Comparison of ENCODE assay signal across 8 mouse cellular contexts in genomic region chr2:94059459-94059858, GRCm38 (mm10). TPM values are rescaled to one million over a fixed set of nuclear protein-coding genes. Genes with fewer than 3 reads are reported as not detected.
DNase-seq lines count a peak whose midpoint lies in the region; ATAC-seq and TF ChIP-seq lines count a peak whose summit lies in the region.

No protein-coding gene starts in this region.

- H3K27ac ChIP-seq in gastrocnemius, adult 2 months: no peak overlapping the region
- H3K27ac ChIP-seq in midbrain, embryonic 14.5 days (replicated peaks; ENCODE audit: low read depth, low read length): no peak overlapping the region
- H3K27ac ChIP-seq in midbrain, embryonic 16.5 days (ENCODE audit: low read length): no peak overlapping the region
- no peak overlapping the region for H3K27ac ChIP-seq in forebrain, embryonic 16.5 days (ENCODE audit: low read length)
- no peak overlapping the region for H3K27ac ChIP-seq in forebrain, embryonic 13.5 days

- no peaks in the 10 kb centered on the region for H3K36me3 ChIP-seq in midbrain, embryonic 14.5 days (ENCODE audit: control insufficient read depth, insufficient read depth, low read length)
- H3K36me3 ChIP-seq in midbrain, embryonic 16.5 days (ENCODE audit: control insufficient read depth, insufficient read depth, low read length): no peaks in the 10 kb centered on the region
- no peaks in the 10 kb centered on the region for H3K36me3 ChIP-seq in forebrain, embryonic 16.5 days (ENCODE audit: control insufficient read depth, insufficient read depth)
- no peaks in the 10 kb centered on the region for H3K36me3 ChIP-seq in forebrain, embryonic 13.5 days (ENCODE audit: poor library complexity, severe bottlenecking)

- 85% methylated on average over 5 of the region's 5 CpGs for WGBS in midbrain, embryonic 14.5 days
- 78% methylated on average over 5 of the region's 5 CpGs for WGBS in midbrain, embryonic 16.5 days
- WGBS in forebrain, embryonic 16.5 days: 71% methylated on average over 5 of the region's 5 CpGs
- WGBS in forebrain, embryonic 13.5 days: 78% methylated on average over 5 of the region's 5 CpGs

- intact Hi-C loops in gastrocnemius, adult 2 months (cut with DNase I): no loop called here

- no peaks in the 10 kb centered on the region for H3K9me3 ChIP-seq in midbrain, embryonic 14.5 days (ENCODE audit: control insufficient read depth, low read length)
- no peaks in the 10 kb centered on the region for H3K9me3 ChIP-seq in midbrain, embryonic 16.5 days (replicated peaks; ENCODE audit: control insufficient read depth, low read length, poor library complexity, severe bottlenecking)
- no peaks in the 10 kb centered on the region for H3K9me3 ChIP-seq in forebrain, embryonic 16.5 days (ENCODE audit: control insufficient read depth, low read length)
- H3K9me3 ChIP-seq in forebrain, embryonic 13.5 days (replicated peaks): no peaks in the 10 kb centered on the region

- TF ChIP-seq CTCF in gastrocnemius, adult 2 months (IDR thresholded peaks at IDR 0.05): peak; percentile 53

- no peak overlapping the region for H3K4me3 ChIP-seq in gastrocnemius, adult 2 months
- H3K4me3 ChIP-seq in midbrain, embryonic 14.5 days (replicated peaks; ENCODE audit: low read depth, low read length): no peak overlapping the region
- H3K4me3 ChIP-seq in midbrain, embryonic 16.5 days (ENCODE audit: low read depth, low read length): no peak overlapping the region
- H3K4me3 ChIP-seq in forebrain, embryonic 16.5 days (replicated peaks; ENCODE audit: low read length): no peak overlapping the region
- no peak overlapping the region for H3K4me3 ChIP-seq in forebrain, embryonic 13.5 days

- DNase-seq in gastrocnemius, adult 2 months: peak; percentile 38
- DNase-seq in gastrocnemius, postnatal 25 days: no peak
- DNase-seq in midbrain, embryonic 14.5 days: peak; percentile 51
- peak; percentile 57 for DNase-seq in brain, adult 2 months (ENCODE audit: low read depth, low spot score)
- peak; percentile 67 for DNase-seq in lung, postnatal 36 days

- H3K4me1 ChIP-seq in midbrain, embryonic 14.5 days (ENCODE audit: control insufficient read depth, insufficient read depth, low read length): no peaks in the 10 kb centered on the region
- no peaks in the 10 kb centered on the region for H3K4me1 ChIP-seq in midbrain, embryonic 16.5 days (ENCODE audit: control insufficient read depth, insufficient read depth, low read length)
- H3K4me1 ChIP-seq in forebrain, embryonic 16.5 days (replicated peaks; ENCODE audit: control insufficient read depth, insufficient read depth, low read length): no peaks in the 10 kb centered on the region
- H3K4me1 ChIP-seq in forebrain, embryonic 13.5 days: no peaks in the 10 kb centered on the region

- no peak overlapping the region for H3K4me2 ChIP-seq in midbrain, embryonic 14.5 days (ENCODE audit: low read length)
- no peak overlapping the region for H3K4me2 ChIP-seq in midbrain, embryonic 16.5 days (ENCODE audit: low read length)
- H3K4me2 ChIP-seq in forebrain, embryonic 16.5 days (ENCODE audit: low read length): no peak overlapping the region
- no peak overlapping the region for H3K4me2 ChIP-seq in forebrain, embryonic 13.5 days

- no peak overlapping the region for H3K9ac ChIP-seq in midbrain, embryonic 14.5 days (replicated peaks; ENCODE audit: low read length)
- no peak overlapping the region for H3K9ac ChIP-seq in midbrain, embryonic 16.5 days (ENCODE audit: low read depth, low read length)
- no peak overlapping the region for H3K9ac ChIP-seq in forebrain, embryonic 16.5 days (replicated peaks; ENCODE audit: low read depth, low read length)
- H3K9ac ChIP-seq in forebrain, embryonic 13.5 days: no peak overlapping the region

- ATAC-seq in midbrain, embryonic 14.5 days (ENCODE audit: low FRiP score, low TSS enrichment): no peak
- ATAC-seq in midbrain, embryonic 16.5 days: no peak
- ATAC-seq in forebrain, embryonic 16.5 days: no peak
- no peak for ATAC-seq in forebrain, embryonic 13.5 days

- no peaks in the 10 kb centered on the region for H3K27me3 ChIP-seq in midbrain, embryonic 14.5 days (ENCODE audit: control insufficient read depth, insufficient read depth, low read length)
- H3K27me3 ChIP-seq in midbrain, embryonic 16.5 days (ENCODE audit: control insufficient read depth, insufficient read depth, low read depth, low read length): no peaks in the 10 kb centered on the region
- no peaks in the 10 kb centered on the region for H3K27me3 ChIP-seq in forebrain, embryonic 16.5 days (replicated peaks; ENCODE audit: control insufficient read depth, insufficient read depth, low read length)
- no peaks in the 10 kb centered on the region for H3K27me3 ChIP-seq in forebrain, embryonic 13.5 days

RNA-seq across cellular contexts. Expression of gene Alkbh3, which starts 48.9 kb away (rescaled TPM):
- total RNA-seq in gastrocnemius, adult 2 months (2021): 10 to 100 TPM; 54.8 to 55.7 TPM
- 10 to 100 TPM; 54.2 to 59.3 TPM for total RNA-seq in gastrocnemius, postnatal 25 days (2021)
- polyA plus RNA-seq in midbrain, embryonic 14.5 days (2014; fragmentation: Nextera tagmentation; extraction: Ambion mirVana): 45.7 and 53.7 TPM in 2 replicates
- polyA plus RNA-seq in midbrain, embryonic 16.5 days (2015; fragmentation: Nextera tagmentation; extraction: Ambion mirVana): 46.2 and 46.4 TPM in 2 replicates
- 55.1 and 57.4 TPM in 2 replicates for polyA plus RNA-seq in forebrain, embryonic 16.5 days (2015; fragmentation: Nextera tagmentation; extraction: Ambion mirVana)
- 51.8 and 53.2 TPM in 2 replicates for polyA plus RNA-seq in forebrain, embryonic 13.5 days (2015; fragmentation: Nextera tagmentation; extraction: Ambion mirVana)
